Mouse (Mus musculus) heart, embryonic 15.5 days (tissue): ENCODE measurements at regions not wholly inside any gene's neighbourhood (a gene's known extent, or its start where the extent isn't known, plus 50 kb on each side); places are given as distances from the start of the nearest gene placed in this dataset.
A peak's percentile ranks its signal among the peaks of the same experiment; 100 is the strongest.
"Not testable (repeated sequence)": the region's sequence is repeated elsewhere in the genome, so short reads cannot be mapped to it uniquely, and the experiment has no call there.

ENCODE experiments used
- ATAC-seq: fragments of 200-750 bp; cut with Nextera tagmentation; replicated peaks from 2 replicates; pipeline ENCODE4 v1.8.0; 2017; ENCODE audit warnings: low read depth, moderate TSS enrichment; ENCODE audit not compliant: insufficient number of reproducible peaks, insufficient read depth, low FRiP score
- H3K27ac ChIP-seq: fragments of 300-500 bp; sonication (generic); 2 replicates; pipeline ENCODE4 v1.5.1; 2015; ENCODE audit warnings: mild to moderate bottlenecking, inconsistent platforms
- H3K27me3 ChIP-seq: fragments of 300-500 bp; sonication (generic); 2 replicates; pipeline ENCODE4 v1.6.1; 2015; ENCODE audit warnings: inconsistent platforms
- H3K36me3 ChIP-seq: fragments of 300-500 bp; sonication (generic); 2 replicates; pipeline ENCODE4 v1.6.1; 2015; ENCODE audit warnings: mild to moderate bottlenecking, inconsistent platforms
- H3K4me1 ChIP-seq: fragments of 300-500 bp; sonication (generic); replicated peaks from 2 replicates; pipeline ENCODE4 v1.6.1; 2015; ENCODE audit warnings: inconsistent platforms
- H3K4me2 ChIP-seq: fragments of 300-500 bp; sonication (generic); 2 replicates; pipeline ENCODE4 v1.6.1; 2015; ENCODE audit warnings: inconsistent platforms, mild to moderate bottlenecking, moderate library complexity
- H3K4me3 ChIP-seq: fragments of 300-500 bp; sonication (generic); 2 replicates; pipeline ENCODE4 v1.5.1; 2015; ENCODE audit warnings: mild to moderate bottlenecking, inconsistent platforms
- H3K9ac ChIP-seq: fragments of 300-500 bp; sonication (generic); 2 replicates; pipeline ENCODE4 v1.6.1; 2015; ENCODE audit warnings: mild to moderate bottlenecking, inconsistent platforms
- H3K9me3 ChIP-seq: fragments of 300-500 bp; sonication (generic); replicated peaks from 2 replicates; pipeline ENCODE4 v1.6.1; 2016; ENCODE audit warnings: inconsistent platforms
- WGBS: fragments of 180-500 bp; shearing (Covaris S2); methylation state at CpG from one replicate; pipeline ENCODE4 v1.1.7; 2015; ENCODE audit warnings: mixed read lengths; 5-methylcytosine and 5-hydroxymethylcytosine counted together

GRCm38 (mm10) chr4:3081953-3082950 is 84.9 kb upstream of the Vmn1r2 start:
- Histone ChIP-seq H3K27ac (no peak overlapping the region), H3K36me3 (no peaks in the 10 kb centered on the region), H3K27me3 (no peaks in the 10 kb centered on the region), H3K4me3 (no peak overlapping the region), H3K4me2 (no peak overlapping the region), H3K9me3 (peaks cover 43% of the 10 kb centered on the region), H3K9ac (no peak overlapping the region), H3K4me1 (no peaks in the 10 kb centered on the region)
- 0 out of 2 replicates have a peak, but pooled peaks have one; percentile 0 for ATAC-seq
- 66% methylated on average over 3 of the region's 3 CpGs for WGBS

GRCm38 (mm10) chr4:3083161-3084020 is 83.7 kb upstream of the Vmn1r2 start:
- peak; percentile 29 for ATAC-seq
- H3K4me3 ChIP-seq, result no peak overlapping the region
- no peak overlapping the region for H3K9ac ChIP-seq

GRCm38 (mm10) chr4:3084021-3084545 is 83.0 kb upstream of the Vmn1r2 start:
- Histone ChIP-seq H3K4me2 (no peak overlapping the region), H3K9me3 (peaks cover 43% of the 10 kb centered on the region), H3K36me3 (no peaks in the 10 kb centered on the region), H3K27me3 (no peaks in the 10 kb centered on the region), H3K4me1 (no peaks in the 10 kb centered on the region), H3K27ac (no peak overlapping the region), H3K4me3 (no peak overlapping the region), H3K9ac (no peak overlapping the region)
- 0 out of 2 replicates have a peak, but pooled peaks have one; percentile 4 for ATAC-seq
- WGBS, result 54% methylated on average over 3 of the region's 3 CpGs

More at GRCm38 (mm10) chr4:3083161-3084020, 83.7 kb upstream of the Vmn1r2 start:
- H3K4me2 ChIP-seq, result no peak overlapping the region
- no peaks in the 10 kb centered on the region for H3K36me3 ChIP-seq
- peaks cover 43% of the 10 kb centered on the region for H3K9me3 ChIP-seq
- no peak overlapping the region for H3K27ac ChIP-seq
- H3K4me1 ChIP-seq, result no peaks in the 10 kb centered on the region
- 48% methylated on average over 8 of the region's 8 CpGs for WGBS
- no peaks in the 10 kb centered on the region for H3K27me3 ChIP-seq

GRCm38 (mm10) chr4:3085456-3086448 is 81.4 kb upstream of the Vmn1r2 start:
- Histone ChIP-seq H3K36me3 (no peaks in the 10 kb centered on the region), H3K27ac (no peak overlapping the region), H3K9me3 (peaks cover 52% of the 10 kb centered on the region), H3K4me2 (no peak overlapping the region), H3K27me3 (no peaks in the 10 kb centered on the region), H3K4me3 (no peak overlapping the region), H3K9ac (no peak overlapping the region), H3K4me1 (no peaks in the 10 kb centered on the region)
- 55% methylated on average over 6 of the region's 6 CpGs for WGBS
- 0 out of 2 replicates have a peak, but pooled peaks have one; percentile 1 for ATAC-seq

- H3K4me3 ChIP-seq, H3K4me1 ChIP-seq, H3K9ac ChIP-seq, ATAC-seq, H3K27me3 ChIP-seq, H3K27ac ChIP-seq, H3K4me2 ChIP-seq, H3K36me3 ChIP-seq: not testable (repeated sequence)
- peaks cover 41% of the 10 kb centered on the region for H3K9me3 ChIP-seq
- WGBS, result 63% methylated on average over 7 of the region's 7 CpGs
Measured at GRCm38 (mm10) chr4:3087616-3088015, 79.5 kb upstream of the Vmn1r2 start.

- no peaks in the 10 kb centered on the region for H3K4me1 ChIP-seq
- H3K4me3 ChIP-seq, result no peak overlapping the region
- 0 out of 2 replicates have a peak, but pooled peaks have one; percentile 24 for ATAC-seq
- H3K4me2 ChIP-seq, result no peak overlapping the region
- no peaks in the 10 kb centered on the region for H3K27me3 ChIP-seq
- H3K9ac ChIP-seq, result no peak overlapping the region
- no peak overlapping the region for H3K27ac ChIP-seq
- 51% methylated on average over 13 of the region's 13 CpGs for WGBS
- H3K9me3 ChIP-seq, result peaks cover 25% of the 10 kb centered on the region
- no peaks in the 10 kb centered on the region for H3K36me3 ChIP-seq
Measured at GRCm38 (mm10) chr4:3089567-3090377, 77.3 kb upstream of the Vmn1r2 start.

- 66% methylated on average over 11 of the region's 11 CpGs for WGBS
- Histone ChIP-seq H3K4me1 (no peaks in the 10 kb centered on the region), H3K9me3 (peaks cover 25% of the 10 kb centered on the region), H3K36me3 (no peaks in the 10 kb centered on the region), H3K4me3 (no peak overlapping the region), H3K27ac (no peak overlapping the region), H3K9ac (no peak overlapping the region), H3K4me2 (no peak overlapping the region), H3K27me3 (no peaks in the 10 kb centered on the region)
- ATAC-seq, result 0 out of 2 replicates have a peak, but pooled peaks have one; percentile 14
Measured at GRCm38 (mm10) chr4:3090378-3090735, 76.8 kb upstream of the Vmn1r2 start.

GRCm38 (mm10) chr4:3090742-3091141 is 76.4 kb upstream of the Vmn1r2 start:
- 64% methylated on average over 9 of the region's 9 CpGs for WGBS
- Histone ChIP-seq H3K4me2 (no peak overlapping the region), H3K9me3 (peaks cover 21% of the 10 kb centered on the region), H3K27ac (no peak overlapping the region), H3K4me3 (no peak overlapping the region), H3K36me3 (no peaks in the 10 kb centered on the region), H3K27me3 (no peaks in the 10 kb centered on the region), H3K4me1 (no peaks in the 10 kb centered on the region), H3K9ac (no peak overlapping the region)
- 0 out of 2 replicates have a peak, but pooled peaks have one; percentile 33 for ATAC-seq
